ENCODE assay signal across 9 mouse cellular contexts in genomic region chr11:48838879-48839680, GRCm38 (mm10). TPM values are rescaled to one million over a fixed set of nuclear protein-coding genes. Genes with fewer than 3 reads are reported as not detected.
A peak's percentile ranks its signal among the peaks of the same experiment; 100 is the strongest.
DNase-seq lines count a peak whose midpoint lies in the region; ATAC-seq and TF ChIP-seq lines count a peak whose summit lies in the region.
"Had no signal": no experiment of that assay in that cellular context is flagged by ENCODE, and none has a peak within 500 bp of the region (broad histone marks: within the 10 kb centered on the region; RNA-seq: fewer than 3 reads in every experiment).

No protein-coding gene starts in this region.

- WGBS in heart, embryonic 13.5 days = 72% methylated on average over 10 of the region's 10 CpGs
- 71% methylated on average over 10 of the region's 10 CpGs for WGBS in forebrain, embryonic 12.5 days
- 68% methylated on average over 10 of the region's 10 CpGs for WGBS in liver, embryonic 14.5 days (ENCODE audit: insufficient replicate concordance)

- H3K4me2 ChIP-seq in heart, embryonic 13.5 days = peak overlapping the region; percentile 92
- peak overlapping the region; percentile 83 for H3K4me2 ChIP-seq in forebrain, embryonic 12.5 days
- H3K4me2 ChIP-seq in liver, embryonic 14.5 days (ENCODE audit: low read depth) = peak overlapping the region; percentile 88

- H3K9me3 ChIP-seq in heart, embryonic 13.5 days = no peaks in the 10 kb centered on the region
- H3K9me3 ChIP-seq in forebrain, embryonic 12.5 days = no peaks in the 10 kb centered on the region
- H3K9me3 ChIP-seq in liver, embryonic 14.5 days (ENCODE audit: control insufficient read depth, low read length) = no peaks in the 10 kb centered on the region

- H3K36me3 ChIP-seq in heart, embryonic 13.5 days = no peaks in the 10 kb centered on the region
- no peaks in the 10 kb centered on the region for H3K36me3 ChIP-seq in forebrain, embryonic 12.5 days (replicated peaks)
- no peaks in the 10 kb centered on the region for H3K36me3 ChIP-seq in liver, embryonic 14.5 days (replicated peaks; ENCODE audit: control insufficient read depth, insufficient read depth, low read depth)

- H3K4me3 ChIP-seq in heart, embryonic 13.5 days = no peak overlapping the region
- no peak overlapping the region for H3K4me3 ChIP-seq in forebrain, embryonic 12.5 days (replicated peaks)
- no peak overlapping the region for H3K4me3 ChIP-seq in liver, embryonic 14.5 days (ENCODE audit: insufficient read depth in 1 of 2, low read depth in 2 of 2, low read length in 2 of 2)

- no peak for TF ChIP-seq EP300 in liver, embryonic 14.5 days (IDR thresholded peaks at IDR 0.05; ENCODE audit: low read depth)

- H3K27ac ChIP-seq in heart, embryonic 13.5 days (replicated peaks) = no peak overlapping the region
- no peak overlapping the region for H3K27ac ChIP-seq in forebrain, embryonic 12.5 days
- H3K27ac ChIP-seq in liver, embryonic 14.5 days = no peak overlapping the region

- ATAC-seq in heart, embryonic 13.5 days (ENCODE audit: extremely low read depth, insufficient number of reproducible peaks, low FRiP score, low TSS enrichment) = no peak
- no peak for ATAC-seq in forebrain, embryonic 12.5 days (ENCODE audit: low FRiP score)
- ATAC-seq in liver, embryonic 14.5 days (ENCODE audit: insufficient read depth) = no peak

- no peak overlapping the region for H3K9ac ChIP-seq in heart, embryonic 13.5 days
- H3K9ac ChIP-seq in forebrain, embryonic 12.5 days = no peak overlapping the region
- no peak overlapping the region for H3K9ac ChIP-seq in liver, embryonic 14.5 days (replicated peaks)

- peaks cover 19% of the 10 kb centered on the region for H3K4me1 ChIP-seq in heart, embryonic 13.5 days
- H3K4me1 ChIP-seq in forebrain, embryonic 12.5 days = peaks cover 14% of the 10 kb centered on the region
- H3K4me1 ChIP-seq in liver, embryonic 14.5 days (replicated peaks; ENCODE audit: control insufficient read depth in 2 of 2, insufficient read depth in 2 of 2, low read length in 1 of 2) = peaks cover 11 to 12% of the 10 kb centered on the region in 2 experiments; a peak in 3 of 4 replicates

- no peak for TF ChIP-seq CTCF in liver, embryonic 14.5 days (IDR thresholded peaks at IDR 0.05; ENCODE audit: low read depth)

- DNase-seq in heart, adult 8-10 months (ENCODE audit: low spot score) = no peak
- peak; percentile 39 to 46 for DNase-seq in B cell, adult 2 months
- no peak for DNase-seq in liver, embryonic 14.5 days (ENCODE audit: low read depth in 3 of 3, low spot score in 3 of 3)
- no peak for DNase-seq in cerebellum, adult 18-20 months
- DNase-seq in layer of hippocampus, postnatal 36 days = no peak
- DNase-seq in thymus, postnatal 0 days (ENCODE audit: low spot score) = no peak
- DNase-seq: thymus, postnatal 25 days had no signal

- H3K27me3 ChIP-seq in heart, embryonic 13.5 days (replicated peaks) = peaks cover 35% of the 10 kb centered on the region
- H3K27me3 ChIP-seq in forebrain, embryonic 12.5 days = peaks cover 35% of the 10 kb centered on the region
- peaks cover 11% of the 10 kb centered on the region for H3K27me3 ChIP-seq in liver, embryonic 14.5 days (ENCODE audit: control insufficient read depth, insufficient read depth, low read length)

RNA-seq across cellular contexts. Expression of gene Gm12184, which starts 12.6 kb away (rescaled TPM):
- 0.53 and 1.2 TPM in 2 replicates for polyA plus RNA-seq in heart, embryonic 13.5 days (2015; fragmentation: Nextera tagmentation; extraction: Ambion mirVana)
- total RNA-seq in heart, adult 8-10 months (2022) = 1 to 10 TPM; 1.6 to 5.4 (median 3.7) TPM
- 6.8 and 9.4 TPM in 2 replicates for polyA plus RNA-seq in forebrain, embryonic 12.5 days (2016; fragmentation: Nextera tagmentation; extraction: Ambion mirVana)
- polyA plus RNA-seq in liver, embryonic 14.5 days (2012; rRNA removed) = 9.6 and 12.4 TPM in 2 replicates
- 1.6 and 2.8 TPM in 2 replicates for polyA plus RNA-seq in liver, embryonic 14.5 days (2014; fragmentation: Nextera tagmentation; extraction: Ambion mirVana)
- total RNA-seq in layer of hippocampus, postnatal 36 days (2021) = 1 to 10 TPM in 1 of 2 experiments, under 1 TPM in 1; 0.40 to 1.3 TPM
- polyA plus RNA-seq in thymus, postnatal 0 days (2015; fragmentation: Nextera tagmentation; extraction: Ambion mirVana) = 7.6 and 8.8 TPM in 2 replicates

RNA-seq across cellular contexts. Expression of gene Trim7, which starts 13.1 kb away (rescaled TPM):
- 0.56 and 0.88 TPM in 2 replicates for polyA plus RNA-seq in heart, embryonic 13.5 days (2015; fragmentation: Nextera tagmentation; extraction: Ambion mirVana)
- total RNA-seq in heart, adult 8-10 months (2022) = 10 to 100 TPM; 15.6 to 31.7 (median 17.5) TPM
- polyA plus RNA-seq in forebrain, embryonic 12.5 days (2016; fragmentation: Nextera tagmentation; extraction: Ambion mirVana) = 0.76 and 1.00 TPM in 2 replicates
- polyA plus RNA-seq in liver, embryonic 14.5 days (2012; rRNA removed) = 0.09 and 0.23 TPM in 2 replicates
- 0.04 and 0.13 TPM in 2 replicates for polyA plus RNA-seq in liver, embryonic 14.5 days (2014; fragmentation: Nextera tagmentation; extraction: Ambion mirVana)
- total RNA-seq in layer of hippocampus, postnatal 36 days (2021) = 1 to 10 TPM; 1.6 to 2.5 TPM
- 1.1 and 2.1 TPM in 2 replicates for polyA plus RNA-seq in thymus, postnatal 0 days (2015; fragmentation: Nextera tagmentation; extraction: Ambion mirVana)

RNA-seq across cellular contexts. Expression of gene Trim41, which starts 21.9 kb away (rescaled TPM):
- 3.2 TPM in 2 replicates for polyA plus RNA-seq in heart, embryonic 13.5 days (2015; fragmentation: Nextera tagmentation; extraction: Ambion mirVana)
- total RNA-seq in heart, adult 8-10 months (2022) = 10 to 100 TPM; 22.2 to 28.9 (median 23.8) TPM
- polyA plus RNA-seq in forebrain, embryonic 12.5 days (2016; fragmentation: Nextera tagmentation; extraction: Ambion mirVana) = 6.2 and 6.8 TPM in 2 replicates
- polyA plus RNA-seq in liver, embryonic 14.5 days (2012; rRNA removed) = 8.2 and 9.2 TPM in 2 replicates
- 1.0 and 1.3 TPM in 2 replicates for polyA plus RNA-seq in liver, embryonic 14.5 days (2014; fragmentation: Nextera tagmentation; extraction: Ambion mirVana)
- total RNA-seq in layer of hippocampus, postnatal 36 days (2021) = 10 to 100 TPM; 58.3 to 59.6 TPM
- polyA plus RNA-seq in thymus, postnatal 0 days (2015; fragmentation: Nextera tagmentation; extraction: Ambion mirVana) = 3.5 and 5.5 TPM in 2 replicates

RNA-seq across cellular contexts. Expression of gene Irgm1, which starts 32.4 kb away (rescaled TPM):
- polyA plus RNA-seq in heart, embryonic 13.5 days (2015; fragmentation: Nextera tagmentation; extraction: Ambion mirVana) = 8.4 and 10.6 TPM in 2 replicates
- total RNA-seq in heart, adult 8-10 months (2022) = 10 to 100 TPM; 11.7 to 13.3 (median 12.1) TPM
- 1.2 and 1.8 TPM in 2 replicates for polyA plus RNA-seq in forebrain, embryonic 12.5 days (2016; fragmentation: Nextera tagmentation; extraction: Ambion mirVana)
- polyA plus RNA-seq in liver, embryonic 14.5 days (2012; rRNA removed) = 7.6 and 10.4 TPM in 2 replicates
- 15.1 and 16.6 TPM in 2 replicates for polyA plus RNA-seq in liver, embryonic 14.5 days (2014; fragmentation: Nextera tagmentation; extraction: Ambion mirVana)
- 1 to 10 TPM; 3.2 to 4.3 TPM for total RNA-seq in layer of hippocampus, postnatal 36 days (2021)
- 57.1 and 61.0 TPM in 2 replicates for polyA plus RNA-seq in thymus, postnatal 0 days (2015; fragmentation: Nextera tagmentation; extraction: Ambion mirVana)

RNA-seq across cellular contexts. Expression of gene Rack1, which starts 38.9 kb away (rescaled TPM):
- polyA plus RNA-seq in heart, embryonic 13.5 days (2015; fragmentation: Nextera tagmentation; extraction: Ambion mirVana) = 444 and 458 TPM in 2 replicates
- total RNA-seq in heart, adult 8-10 months (2022) = 100 to 1,000 TPM; 385 to 495 (median 425) TPM
- 512 and 565 TPM in 2 replicates for polyA plus RNA-seq in forebrain, embryonic 12.5 days (2016; fragmentation: Nextera tagmentation; extraction: Ambion mirVana)
- polyA plus RNA-seq in liver, embryonic 14.5 days (2012; rRNA removed) = 1,100 and 1,184 TPM in 2 replicates
- 669 and 674 TPM in 2 replicates for polyA plus RNA-seq in liver, embryonic 14.5 days (2014; fragmentation: Nextera tagmentation; extraction: Ambion mirVana)
- 100 to 1,000 TPM; 241 to 254 TPM for total RNA-seq in layer of hippocampus, postnatal 36 days (2021)
- polyA plus RNA-seq in thymus, postnatal 0 days (2015; fragmentation: Nextera tagmentation; extraction: Ambion mirVana) = 988 and 1,015 TPM in 2 replicates

Comparison
In these comparisons a context has a peak if more than half of its experiments do, and no peak if none do; other contexts are left out.
1. DNase-seq: peak in B cell, adult 2 months (2 of 2); none in heart, adult 8-10 months (single experiment), liver, embryonic 14.5 days (0 of 3), cerebellum, adult 18-20 months (0 of 2), layer of hippocampus, postnatal 36 days (0 of 2) and thymus, postnatal 0 days (single experiment).
2. Peak in every context shown above with its lines, with median percentiles within 50 percentile points of each other: H3K4me2 ChIP-seq.